In genomic region chr4:42675415-42675814, GRCm38 (mm10) we compare ENCODE assay signal across 10 mouse cellular contexts. TPM values are rescaled to one million over a fixed set of nuclear protein-coding genes. Genes with fewer than 3 reads are reported as not detected.
DNase-seq lines count a peak whose midpoint lies in the region; ATAC-seq and TF ChIP-seq lines count a peak whose summit lies in the region.
"Not testable (repeated sequence)": the region's sequence is repeated elsewhere in the genome, so short reads cannot be mapped to it uniquely, and the experiment has no call there.
"Had no signal": no experiment of that assay in that cellular context is flagged by ENCODE, and none has a peak within 500 bp of the region (broad histone marks: within the 10 kb centered on the region; RNA-seq: fewer than 3 reads in every experiment).

No protein-coding gene starts in this region.

- TF ChIP-seq EP300 in lung, postnatal 0 days (IDR thresholded peaks at IDR 0.05): not testable (repeated sequence)

- not testable (repeated sequence) for H3K27me3 ChIP-seq in lung, embryonic 14.5 days (ENCODE audit: insufficient read depth, low read length); lung, embryonic 16.5 days (ENCODE audit: control insufficient read depth, insufficient read depth, low read depth, low read length); lung, postnatal 0 days (replicated peaks; ENCODE audit: insufficient read depth, low read length)

- peak; percentile 63; the same call in 1 of the 2 replicates for ATAC-seq in lung, embryonic 14.5 days (ENCODE audit: insufficient read depth)
- ATAC-seq in lung, embryonic 16.5 days (ENCODE audit: low read depth): peak; percentile 78
- ATAC-seq in lung, postnatal 0 days: peak; percentile 67

- not testable (repeated sequence) for TF ChIP-seq CTCF in lung, embryonic 14.5 days (IDR thresholded peaks at IDR 0.05; ENCODE audit: low read depth); lung, postnatal 0 days (IDR thresholded peaks at IDR 0.05)

- H3K4me1 ChIP-seq in lung, embryonic 14.5 days (ENCODE audit: insufficient read depth); lung, embryonic 16.5 days (replicated peaks; ENCODE audit: control insufficient read depth, insufficient read depth, low read length); lung, postnatal 0 days (ENCODE audit: insufficient read depth, low read depth, low read length): not testable (repeated sequence)

- H3K9me3 ChIP-seq in lung, embryonic 14.5 days (ENCODE audit: low read depth, low read length); lung, embryonic 16.5 days (ENCODE audit: control insufficient read depth, low read length); lung, postnatal 0 days (ENCODE audit: low read length): not testable (repeated sequence)

- not testable (repeated sequence) for H3K9ac ChIP-seq in lung, embryonic 14.5 days; lung, embryonic 16.5 days (ENCODE audit: low read length); lung, postnatal 0 days (replicated peaks; ENCODE audit: low read depth)

- DNase-seq in lung, embryonic 14.5 days; lung, postnatal 0 days (ENCODE audit: low spot score): not testable (repeated sequence)

- not testable (repeated sequence) for H3K27ac ChIP-seq in lung, embryonic 14.5 days (ENCODE audit: low read depth); lung, embryonic 16.5 days (ENCODE audit: low read length); lung, postnatal 0 days (ENCODE audit: low read length)

- no CpG with 5 or more reads among the region's 4 CpGs for WGBS in lung, embryonic 14.5 days
- WGBS in lung, embryonic 16.5 days: no CpG with 5 or more reads among the region's 4 CpGs
- WGBS in lung, postnatal 0 days: no CpG with 5 or more reads among the region's 4 CpGs

- not testable (repeated sequence) for H3K4me2 ChIP-seq in lung, embryonic 14.5 days; lung, embryonic 16.5 days (ENCODE audit: low read depth, low read length); lung, postnatal 0 days (replicated peaks; ENCODE audit: low read depth, low read length)

- not testable (repeated sequence) for H3K36me3 ChIP-seq in lung, embryonic 14.5 days (ENCODE audit: insufficient read depth); lung, embryonic 16.5 days (ENCODE audit: control insufficient read depth, insufficient read depth, low read length); lung, postnatal 0 days (ENCODE audit: insufficient read depth, low read length)

- not testable (repeated sequence) for H3K4me3 ChIP-seq in lung, embryonic 14.5 days (ENCODE audit: low read depth, low read length); lung, embryonic 16.5 days (ENCODE audit: low read length); lung, postnatal 0 days (ENCODE audit: low read depth, low read length)

RNA-seq across cellular contexts. Expression of gene Il11ra2, which starts 13.7 kb away (rescaled TPM):
- not detected in 2 replicates for polyA plus RNA-seq in lung, embryonic 14.5 days (2014; fragmentation: Nextera tagmentation; extraction: Ambion mirVana)
- polyA plus RNA-seq in lung, embryonic 16.5 days (2015; fragmentation: Nextera tagmentation; extraction: Ambion mirVana): not detected in 2 replicates
- not detected in 2 replicates for polyA plus RNA-seq in lung, postnatal 0 days (2015; fragmentation: Nextera tagmentation; extraction: Ambion mirVana)
- polyA plus RNA-seq: activated CD4-positive, CD25-positive, alpha-beta regulatory T cell, adult 4 months; C2C12; CD4-positive, CD25-positive, alpha-beta regulatory T cell, adult 4 months; G1E had no signal

RNA-seq across cellular contexts. Expression of gene Ccl27b, which starts 20.4 kb away (rescaled TPM):
- polyA plus RNA-seq in lung, embryonic 14.5 days (2014; fragmentation: Nextera tagmentation; extraction: Ambion mirVana): not detected in 2 replicates
- not detected in 2 replicates for polyA plus RNA-seq in lung, embryonic 16.5 days (2015; fragmentation: Nextera tagmentation; extraction: Ambion mirVana)
- not detected in 2 replicates for polyA plus RNA-seq in lung, postnatal 0 days (2015; fragmentation: Nextera tagmentation; extraction: Ambion mirVana)
- polyA plus RNA-seq: activated CD4-positive, CD25-positive, alpha-beta regulatory T cell, adult 4 months; adrenal gland, adult 2 months; brain, embryonic 14.5 days; C2C12; CD4-positive, CD25-positive, alpha-beta regulatory T cell, adult 4 months; G1E; Patski had no signal

RNA-seq across cellular contexts. Expression of gene Gm2564, which starts 45.9 kb away (rescaled TPM):
- not detected in 2 replicates for polyA plus RNA-seq in lung, embryonic 14.5 days (2014; fragmentation: Nextera tagmentation; extraction: Ambion mirVana)
- 0.77 TPM in 1 of 2 replicates, not detected in the other for polyA plus RNA-seq in lung, embryonic 16.5 days (2015; fragmentation: Nextera tagmentation; extraction: Ambion mirVana)
- 0.33 and 0.55 TPM in 2 replicates for polyA plus RNA-seq in lung, postnatal 0 days (2015; fragmentation: Nextera tagmentation; extraction: Ambion mirVana)
- polyA plus RNA-seq: activated CD4-positive, CD25-positive, alpha-beta regulatory T cell, adult 4 months; brain, embryonic 14.5 days; C2C12; CD4-positive, CD25-positive, alpha-beta regulatory T cell, adult 4 months; G1E; Patski had no signal

RNA-seq across cellular contexts. Expression of gene 4930578G10Rik, which starts 59.9 kb away (rescaled TPM):
- polyA plus RNA-seq in lung, embryonic 14.5 days (2014; fragmentation: Nextera tagmentation; extraction: Ambion mirVana): 0.45 TPM in 1 of 2 replicates, not detected in the other
- not detected in 2 replicates for polyA plus RNA-seq in lung, embryonic 16.5 days (2015; fragmentation: Nextera tagmentation; extraction: Ambion mirVana)
- polyA plus RNA-seq in lung, postnatal 0 days (2015; fragmentation: Nextera tagmentation; extraction: Ambion mirVana): not detected in 2 replicates
- polyA plus RNA-seq: activated CD4-positive, CD25-positive, alpha-beta regulatory T cell, adult 4 months; C2C12; CD4-positive, CD25-positive, alpha-beta regulatory T cell, adult 4 months; G1E; Patski had no signal
